Mouse (Mus musculus) adrenal gland, adult 2 months (tissue): ENCODE measurements around the gene Fam129b. TPM values are rescaled to one million over a fixed set of nuclear protein-coding genes. Genes with fewer than 3 reads are reported as not detected.
A peak's percentile ranks its signal among the peaks of the same experiment; 100 is the strongest.

Experiments used
- DNase-seq: peaks from one replicate; pipeline ENCODE4 v3.0.0; 2021
- polyA plus RNA-seq: library from polyadenylated mRNA; depleted of rRNA; stranded (reverse); fragments of >200 nt; gene quantifications from 2 replicates; pipeline ENCODE4 v1.2.3, GENCODE M21; 2012; rRNA removed
- total RNA-seq, 2 experiments: library from RNA; stranded (reverse); gene quantifications; 2 replicates each; pipeline ENCODE4 v1.2.3; 2021

Gene Fam129b
- total and polyA plus RNA-seq, 3 experiments: 14.8 to 27.4 (median 20.1) TPM

GRCm38 (mm10) chr2:32965511-32966183, 89.7 kb downstream of the Fam129b start:
- no peak for DNase-seq

GRCm38 (mm10) chr2:32966184-32966688, 90.3 kb downstream of the Fam129b start:
- DNase-seq: no peak

GRCm38 (mm10) chr2:32966689-32967631, 91.0 kb downstream of the Fam129b start:
- peak; percentile 92 for DNase-seq

GRCm38 (mm10) chr2:32968024-32968614, 92.2 kb downstream of the Fam129b start:
- no peak for DNase-seq

- no peak for DNase-seq
Measured at GRCm38 (mm10) chr2:32969326-32969725, 93.4 kb downstream of the Fam129b start.

- DNase-seq: no peak
Measured at GRCm38 (mm10) chr2:32971235-32971634, 95.3 kb downstream of the Fam129b start.

- no peak for DNase-seq
Measured at GRCm38 (mm10) chr2:32974216-32974615, 98.3 kb downstream of the Fam129b start.

Other genes with a start within 250 kb of the Fam129b start
- 100 to 1,000 TPM; 100 to 128 TPM for gene Eng, start 229.5 kb upstream of the Fam129b start, total RNA-seq
- 266 and 281 TPM in 2 replicates for gene Eng, start 229.5 kb upstream of the Fam129b start, polyA plus RNA-seq
- 10 to 100 TPM in 1 of 2 experiments, 1 to 10 TPM in 1; 7.5 to 13.9 TPM for gene Fpgs, start 172.0 kb upstream of the Fam129b start, total RNA-seq
- 45.7 and 48.2 TPM in 2 replicates for gene Fpgs, start 172.0 kb upstream of the Fam129b start, polyA plus RNA-seq
- gene Cdk9, start 163.0 kb upstream of the Fam129b start, total RNA-seq: 10 to 100 TPM; 69.7 to 74.7 TPM
- gene Cdk9, start 163.0 kb upstream of the Fam129b start, polyA plus RNA-seq: 131 and 132 TPM in 2 replicates
- 10 to 100 TPM; 11.3 to 19.1 TPM for gene Sh2d3c, start 155.1 kb upstream of the Fam129b start, total RNA-seq
- 47.0 and 50.8 TPM in 2 replicates for gene Sh2d3c, start 155.1 kb upstream of the Fam129b start, polyA plus RNA-seq
- gene 6330409D20Rik, start 135.1 kb upstream of the Fam129b start, total RNA-seq: not detected
- gene 6330409D20Rik, start 135.1 kb upstream of the Fam129b start, polyA plus RNA-seq: not detected in 2 replicates
- gene Tor2a, start 118.9 kb upstream of the Fam129b start, total RNA-seq: 10 to 100 TPM; 18.7 to 26.5 TPM
- gene Tor2a, start 118.9 kb upstream of the Fam129b start, polyA plus RNA-seq: 70.6 and 74.0 TPM in 2 replicates
- under 1 TPM; 0.24 to 0.35 TPM for gene Ttc16, start 100.5 kb upstream of the Fam129b start, total RNA-seq
- 0.31 and 0.37 TPM in 2 replicates for gene Ttc16, start 100.5 kb upstream of the Fam129b start, polyA plus RNA-seq
- 10 to 100 TPM in 1 of 2 experiments, 1 to 10 TPM in 1; 4.0 to 14.3 TPM for gene Ptrh1, start 100.3 kb upstream of the Fam129b start, total RNA-seq
- 5.0 and 6.3 TPM in 2 replicates for gene Ptrh1, start 100.3 kb upstream of the Fam129b start, polyA plus RNA-seq
- not detected for gene Cfap157, start 91.7 kb upstream of the Fam129b start, total RNA-seq
- not detected in 2 replicates for gene Cfap157, start 91.7 kb upstream of the Fam129b start, polyA plus RNA-seq
- gene Stxbp1, start 28.9 kb upstream of the Fam129b start, total RNA-seq: 10 to 100 TPM; 19.3 to 29.5 TPM
- 8.0 and 8.1 TPM in 2 replicates for gene Stxbp1, start 28.9 kb upstream of the Fam129b start, polyA plus RNA-seq
- 100 to 1,000 TPM; 136 to 149 TPM for gene Rpl12, start 85.4 kb downstream of the Fam129b start, total RNA-seq
- gene Rpl12, start 85.4 kb downstream of the Fam129b start, polyA plus RNA-seq: 146 and 165 TPM in 2 replicates
- 10 to 100 TPM; 18.0 to 25.6 TPM for gene Lrsam1, start 85.5 kb downstream of the Fam129b start, total RNA-seq
- 24.8 and 26.0 TPM in 2 replicates for gene Lrsam1, start 85.5 kb downstream of the Fam129b start, polyA plus RNA-seq
- gene Slc2a8, start 106.0 kb downstream of the Fam129b start, total RNA-seq: 10 to 100 TPM; 14.1 to 23.9 TPM
- 525 and 573 TPM in 2 replicates for gene Slc2a8, start 106.0 kb downstream of the Fam129b start, polyA plus RNA-seq